Mouse (Mus musculus) layer of hippocampus, adult 9-10 months (tissue): Measurements from ENCODE around the gene Slc25a25.
"Not testable (repeated sequence)": the region's sequence is repeated elsewhere in the genome, so short reads cannot be mapped to it uniquely, and the experiment has no call there.

Source experiments
- DNase-seq: peaks from one replicate; pipeline ENCODE4 v3.0.0; 2022; ENCODE audit warnings: low spot score

Slc25a25 gene

DNA sequence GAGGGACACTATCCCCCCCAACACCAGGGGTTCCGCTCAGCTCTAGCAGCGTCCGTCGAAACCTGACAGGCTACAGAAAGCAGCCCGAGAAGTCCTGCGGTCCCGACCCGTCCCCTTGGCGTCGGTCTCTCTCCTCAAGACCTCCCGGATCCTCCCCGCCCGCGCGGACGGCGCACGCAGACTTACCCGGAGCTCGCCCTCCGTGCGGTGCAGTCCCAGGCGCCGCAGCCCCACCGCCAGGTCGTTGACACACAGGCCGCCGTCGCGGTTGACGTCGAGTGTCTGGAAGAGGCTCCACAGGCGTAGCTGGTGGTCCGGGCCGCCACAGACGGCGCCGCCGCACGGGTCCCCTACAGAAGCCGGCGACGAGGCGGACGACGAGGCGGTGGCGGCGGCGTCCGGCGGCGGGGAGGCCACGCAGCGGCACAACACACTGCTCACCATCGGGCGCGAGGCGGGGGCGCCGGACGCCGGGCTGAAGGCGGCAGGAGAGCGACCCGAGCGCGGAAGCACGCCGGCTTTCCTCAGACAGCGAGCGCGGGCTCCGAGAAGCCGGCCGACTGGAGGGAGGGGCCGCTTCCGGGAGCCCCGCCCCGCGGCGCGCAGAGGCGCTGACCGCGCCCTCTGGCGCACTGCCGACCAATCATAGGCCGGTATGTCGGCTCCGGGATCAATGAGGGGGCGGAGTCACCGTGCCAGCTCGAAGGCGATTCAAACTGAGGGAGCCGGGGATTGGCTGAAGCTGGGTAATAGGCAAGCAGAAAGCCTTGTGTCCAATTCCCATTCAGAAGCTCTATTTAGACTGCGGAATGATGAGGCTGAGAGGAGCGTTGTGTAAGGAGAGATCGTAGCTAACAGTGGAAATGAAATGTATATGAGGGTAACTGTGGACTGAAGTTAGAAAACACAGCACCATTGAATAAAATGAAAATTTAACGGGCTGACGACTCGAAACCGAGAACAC is at the start of gene Slc25a25:
TSS of gene Slc25a25 (minus strand) at position 565 of the 964 bp plus-strand sequence.
- peak; percentile 94 for DNase-seq

- DNase-seq, result no peak
These were observed 49.2 kb upstream of the Slc25a25 start for GRCm38 (mm10) chr2:32500461-32500860.

GRCm38 (mm10) chr2:32499365-32499764 is 48.1 kb upstream of the Slc25a25 start:
- DNase-seq, result no peak

- DNase-seq, result no peak
These were observed 44.9 kb upstream of the Slc25a25 start for GRCm38 (mm10) chr2:32496190-32496589.

DNA sequence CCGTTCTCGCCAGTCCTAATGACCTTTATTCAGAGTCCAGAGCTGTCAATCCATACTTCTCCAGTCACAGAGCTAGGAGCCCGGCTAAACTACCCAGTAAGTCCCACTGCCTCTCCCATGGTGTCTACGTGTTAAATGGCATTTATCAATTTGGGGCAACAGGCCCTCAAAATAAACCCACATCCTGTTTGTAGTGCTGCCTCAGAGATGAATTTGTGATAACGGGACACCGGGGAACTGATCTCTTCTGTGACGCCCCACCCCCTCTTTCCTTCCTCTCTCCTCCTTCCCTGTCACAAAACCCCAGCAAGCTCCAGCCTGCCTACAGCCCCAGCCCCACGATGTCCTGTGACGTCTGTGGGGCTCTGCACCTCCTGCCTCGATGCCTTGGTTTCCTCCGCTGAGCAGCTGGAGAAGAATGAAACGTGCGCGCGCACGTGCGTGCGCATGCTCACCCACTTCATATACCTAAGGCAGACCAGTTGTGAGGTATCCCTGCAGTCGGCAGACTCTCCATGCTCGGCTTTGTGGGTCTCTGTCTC is 44.0 kb upstream of the Slc25a25 start:
- DNase-seq, result no peak

- DNase-seq, result no peak
These were observed 43.3 kb upstream of the Slc25a25 start for GRCm38 (mm10) chr2:32494522-32494921.

DNA sequence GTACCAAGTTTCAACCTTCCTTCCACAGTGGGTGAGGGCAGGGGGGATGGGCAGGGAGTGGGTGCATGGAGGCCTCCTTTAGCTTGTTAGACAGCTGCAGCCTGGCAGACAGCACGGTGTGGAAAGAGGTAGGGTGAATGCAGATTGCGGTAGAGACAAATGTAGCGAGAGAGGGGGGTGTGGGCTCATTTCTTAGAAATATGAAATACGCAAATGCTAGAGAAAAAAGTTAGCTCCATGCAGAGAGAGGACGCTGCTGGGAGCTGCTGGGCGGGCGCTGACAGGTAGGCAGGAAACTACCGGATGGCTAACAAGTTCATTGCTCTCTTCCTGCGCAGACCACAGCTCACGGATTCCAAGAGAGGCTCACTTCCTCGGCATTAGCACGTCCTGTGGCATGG is 42.1 kb upstream of the Slc25a25 start:
- no peak for DNase-seq

DNA sequence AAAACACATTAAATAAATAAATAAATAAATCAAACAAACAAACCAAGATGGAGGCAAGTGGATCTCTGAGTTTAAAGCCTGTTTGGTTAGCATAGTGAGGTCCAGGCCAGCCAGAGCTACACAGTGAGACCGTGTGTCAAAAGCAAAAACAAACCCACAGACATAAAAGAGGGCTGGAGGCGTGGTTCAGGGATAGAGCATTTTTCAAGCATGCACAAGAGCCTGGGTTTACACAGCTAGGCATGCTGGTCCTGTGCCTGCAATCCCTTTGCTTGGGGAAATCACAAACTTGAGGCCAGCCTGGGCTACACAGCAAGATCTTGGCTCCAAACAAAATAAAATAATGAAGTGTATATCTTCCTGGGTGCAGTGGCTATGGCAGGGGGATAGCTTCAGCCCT is 41.4 kb upstream of the Slc25a25 start:
- DNase-seq, result no peak

DNA sequence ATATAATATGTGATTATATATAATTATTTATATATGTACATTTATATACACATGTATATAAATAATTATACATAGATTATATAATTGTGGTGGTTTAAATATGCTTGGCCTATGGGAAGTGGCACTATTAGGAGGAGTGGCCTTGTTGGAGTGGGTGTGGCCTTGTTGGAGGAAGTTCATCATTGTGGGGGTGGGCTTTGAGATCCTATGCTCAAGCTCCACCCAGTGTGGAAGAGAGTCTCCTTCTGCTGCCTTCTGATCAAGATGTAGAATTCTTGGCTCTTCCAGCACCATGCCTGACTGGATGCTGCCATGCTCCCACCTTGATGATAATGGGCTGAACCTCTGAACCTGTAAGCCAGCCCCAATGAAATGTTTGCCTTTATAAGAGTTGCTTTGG is 39.5 kb upstream of the Slc25a25 start:
- not testable (repeated sequence) for DNase-seq

DNA sequence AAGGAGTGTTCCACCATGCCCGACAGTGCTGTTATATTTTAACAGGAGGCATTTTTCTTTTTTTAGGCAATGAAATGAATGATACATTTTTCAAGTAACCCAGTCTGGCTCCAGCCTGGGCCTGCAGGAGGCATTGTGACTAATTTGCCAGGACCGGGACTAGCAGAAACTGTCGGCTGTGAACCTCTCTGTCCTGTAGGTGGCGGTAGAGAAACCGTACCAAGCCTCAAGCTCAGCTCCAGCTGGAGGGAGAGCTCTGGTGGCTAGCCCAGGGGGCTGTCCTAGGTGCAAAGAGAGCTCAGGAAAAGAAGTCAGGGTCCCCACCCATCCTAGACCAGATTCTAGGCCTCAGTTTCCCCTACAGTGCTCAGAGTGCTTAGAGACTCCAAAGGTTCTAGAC is 37.4 kb upstream of the Slc25a25 start:
- DNase-seq, result peak; percentile 73

GRCm38 (mm10) chr2:32487124-32487623 is 35.9 kb upstream of the Slc25a25 start:
- peak; percentile 97 for DNase-seq

DNA sequence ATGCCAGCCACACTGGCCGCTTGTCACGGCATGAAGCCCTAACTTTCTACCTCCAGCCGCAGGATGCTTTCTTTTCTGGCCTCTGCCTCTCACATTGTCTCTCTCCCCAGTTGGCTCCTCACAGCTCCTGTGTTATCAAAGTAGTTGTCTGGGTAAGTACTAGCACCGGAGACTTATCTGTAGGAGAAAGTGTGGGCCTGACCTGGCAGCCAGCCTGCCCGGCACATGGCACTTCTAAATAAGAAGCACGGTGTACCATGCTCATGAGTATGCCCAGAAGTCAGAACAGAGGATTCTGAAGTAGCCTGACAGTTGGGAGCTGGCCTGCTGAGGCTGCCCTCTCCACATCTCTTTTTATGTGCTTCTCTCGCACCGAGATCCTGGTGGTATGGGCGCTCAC is 34.9 kb upstream of the Slc25a25 start:
- DNase-seq, result no peak

DNA sequence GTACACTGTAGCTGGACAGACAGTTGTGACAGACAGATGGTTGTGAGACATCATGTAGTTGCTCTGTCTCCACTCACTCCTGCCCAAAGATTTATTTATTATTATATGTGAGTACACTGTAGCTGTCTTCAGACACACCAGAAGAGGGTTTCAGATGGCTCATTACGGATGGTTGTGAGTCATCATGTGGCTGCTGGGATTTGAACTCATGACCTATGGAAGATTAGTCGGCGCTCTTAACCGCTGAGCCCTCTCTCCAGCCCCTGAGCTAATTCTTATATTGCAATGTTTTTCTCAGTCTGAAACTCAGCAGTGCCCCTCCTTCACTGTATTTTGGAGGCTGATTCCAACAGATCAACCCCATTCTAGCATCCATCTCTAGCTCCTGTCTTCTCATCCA is 34.5 kb upstream of the Slc25a25 start:
- no peak for DNase-seq

DNA sequence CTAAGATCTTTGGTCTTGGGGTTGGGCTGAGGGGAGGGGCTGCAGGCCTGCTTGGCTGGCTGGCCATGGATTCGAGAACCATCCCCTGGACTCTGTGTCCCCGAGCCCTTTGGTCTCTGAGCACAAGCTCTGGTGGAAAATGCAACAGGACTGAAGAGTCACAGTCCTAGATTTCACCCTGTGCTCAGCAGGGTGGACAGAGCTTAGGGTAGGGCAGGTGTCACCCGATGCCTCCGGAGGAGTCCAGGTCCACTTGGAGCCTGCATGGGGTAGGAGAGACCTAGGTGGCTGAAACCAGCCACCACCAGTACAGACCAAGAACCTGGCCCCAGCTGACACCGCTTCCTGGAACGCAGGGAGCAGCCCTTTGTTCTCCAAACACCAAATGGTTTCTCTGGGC is 33.7 kb upstream of the Slc25a25 start:
- DNase-seq, result no peak

- DNase-seq, result no peak
These were observed 32.1 kb upstream of the Slc25a25 start for GRCm38 (mm10) chr2:32483179-32483875.

DNA sequence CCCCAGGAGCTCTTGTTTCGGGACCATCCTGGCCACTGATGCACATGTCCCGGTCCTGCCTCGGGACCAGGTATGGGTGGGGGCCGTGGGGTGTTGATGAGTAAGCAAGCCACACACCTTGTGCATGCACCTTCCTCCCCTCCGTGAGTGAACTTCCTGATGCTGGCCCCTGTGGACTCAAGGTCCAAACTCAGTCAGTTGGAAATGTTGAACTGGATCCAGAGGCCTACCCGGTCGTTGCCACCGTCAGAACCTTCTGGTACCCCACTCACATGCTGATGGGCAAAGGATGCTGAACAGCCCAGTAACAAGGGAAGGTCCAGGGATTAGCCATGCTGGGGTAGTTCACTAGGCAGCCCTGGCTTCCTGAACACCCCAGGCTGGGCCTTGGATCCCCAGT is 31.1 kb upstream of the Slc25a25 start:
- DNase-seq, result no peak

DNA sequence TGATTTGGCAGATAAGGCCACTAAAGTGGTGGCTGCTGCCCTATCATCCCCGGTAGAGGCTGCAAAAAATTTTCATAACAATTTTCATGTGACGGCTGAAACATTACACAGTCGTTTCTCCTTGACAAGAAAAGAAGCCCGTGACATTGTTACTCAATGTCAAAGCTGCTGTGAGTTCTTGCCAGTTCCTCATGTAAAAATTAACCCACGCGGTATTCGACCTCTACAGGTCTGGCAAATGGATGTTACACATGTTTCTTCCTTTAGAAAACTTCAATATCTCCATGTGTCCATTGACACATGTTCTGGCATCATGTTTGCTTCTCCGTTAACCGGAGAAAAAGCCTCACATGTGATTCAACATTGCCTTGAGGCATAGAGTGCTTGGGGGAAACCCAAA is 24.1 kb upstream of the Slc25a25 start:
- DNase-seq, result not testable (repeated sequence)

GRCm38 (mm10) chr2:32471681-32472061 is 20.4 kb upstream of the Slc25a25 start:
- no peak for DNase-seq

DNA sequence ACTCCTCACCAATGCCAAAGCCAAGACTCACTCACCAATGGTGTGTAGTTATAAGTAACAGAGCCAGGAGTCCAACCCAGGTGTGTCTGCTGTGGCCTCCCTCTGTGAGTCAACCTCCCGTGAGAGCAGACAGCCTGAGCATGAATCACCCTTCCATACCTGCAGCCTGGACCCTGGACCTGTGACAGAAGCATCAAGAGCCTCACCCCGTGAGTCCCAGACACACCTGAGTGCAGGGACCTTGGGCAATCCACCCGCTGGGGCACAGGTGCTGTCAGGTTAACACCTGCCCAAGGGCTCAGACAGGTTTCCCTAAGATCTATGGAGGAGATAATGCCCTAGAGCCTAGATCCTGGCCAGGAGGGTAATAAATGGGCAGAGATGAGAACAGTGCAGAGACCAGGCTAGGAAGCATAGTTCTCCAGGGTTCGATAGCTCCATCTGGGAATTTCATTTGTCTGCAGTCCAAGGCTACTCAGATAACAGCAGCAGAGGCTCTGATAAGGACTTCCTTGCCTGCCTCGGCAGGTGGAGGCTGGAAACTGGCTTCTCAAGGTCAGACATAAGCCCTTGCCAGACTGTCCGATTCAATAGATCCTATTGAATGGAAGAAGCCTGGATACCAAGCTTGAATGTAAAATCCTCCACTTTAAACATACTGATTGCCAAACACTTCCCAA is 19.9 kb upstream of the Slc25a25 start:
- DNase-seq, result no peak

- no peak for DNase-seq
These were observed 13.1 kb upstream of the Slc25a25 start for GRCm38 (mm10) chr2:32464212-32464891.

- no peak for DNase-seq
These were observed 12.5 kb upstream of the Slc25a25 start for GRCm38 (mm10) chr2:32463773-32464172.

DNA sequence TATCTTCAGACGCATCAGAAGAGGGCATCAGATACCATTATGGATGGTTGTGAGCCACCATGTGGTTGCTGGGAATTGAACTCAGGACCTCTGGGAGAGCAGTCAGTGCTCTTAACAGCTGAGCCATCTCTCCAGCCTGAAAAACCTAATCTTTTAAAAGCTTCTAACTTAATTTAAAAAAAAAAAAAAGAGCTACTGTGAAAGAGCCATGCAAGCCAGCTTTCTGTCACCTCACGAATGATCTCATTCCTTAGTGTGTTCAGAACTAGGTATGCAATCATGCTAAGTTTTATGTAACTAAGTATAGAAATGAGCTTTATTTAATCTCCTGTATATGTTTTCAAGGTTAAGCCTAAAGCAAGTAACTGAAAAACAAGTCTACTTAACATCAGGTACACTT is 8.4 kb upstream of the Slc25a25 start:
- no peak for DNase-seq
